Mouse (Mus musculus): ENCODE measurements at regions not wholly inside any gene's neighbourhood (a gene's known extent, or its start where the extent isn't known, plus 50 kb on each side); places are given as distances from the start of the nearest gene placed in this dataset.
A peak's percentile ranks its signal among the peaks of the same experiment; 100 is the strongest.

DNA sequence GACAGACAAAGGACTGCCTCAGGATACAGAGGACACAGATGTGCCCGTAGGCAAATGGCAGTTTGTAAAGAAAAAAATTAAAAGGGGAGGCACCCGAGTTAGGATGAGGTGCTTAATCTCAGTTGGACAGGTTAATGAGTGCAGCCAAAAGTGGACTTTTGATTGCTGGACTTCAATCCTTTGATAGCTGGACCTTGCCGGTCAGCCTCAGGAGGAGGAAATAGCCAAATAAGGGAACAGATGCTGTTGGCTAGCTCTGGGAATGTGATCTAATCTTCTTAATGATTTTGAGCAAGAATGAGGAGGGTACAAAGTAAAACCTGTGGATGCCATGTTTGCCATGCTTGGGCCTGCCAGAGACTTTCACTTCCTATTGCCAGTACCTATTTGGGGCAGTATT, 103.5 kb upstream of the Ado start:
- H3K4me3 ChIP-seq (ENCODE audit: insufficient read depth, low read length): no peak overlapping the region
- TF ChIP-seq CTCF (IDR thresholded peaks at IDR 0.05; ENCODE audit: borderline replicate concordance, insufficient read depth, low read length): no peak
- TF ChIP-seq POLR2A (IDR thresholded peaks at IDR 0.05; ENCODE audit: low read depth, low read length): no peak

DNA sequence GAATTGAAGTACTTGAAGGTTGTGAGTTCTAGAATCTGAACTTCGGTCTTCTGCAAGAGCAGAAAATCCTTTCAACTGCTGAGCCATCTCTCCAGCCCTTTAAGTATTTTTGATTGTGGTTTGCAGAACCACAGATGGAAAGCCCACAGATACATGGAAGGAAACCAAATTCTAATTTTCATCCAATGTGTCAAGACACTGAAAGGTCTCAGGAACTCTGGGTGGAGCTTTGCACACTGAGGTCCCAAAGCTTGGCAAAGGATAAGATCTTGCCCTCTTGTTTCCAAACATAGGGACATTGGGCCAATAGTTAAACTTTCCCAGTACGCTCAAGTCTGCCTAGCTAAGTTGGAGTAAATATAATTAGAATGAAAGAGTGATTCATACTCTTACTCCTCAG, 102.6 kb upstream of the Ado start:
- Histone ChIP-seq H3K4me1 (ENCODE audit: control insufficient read depth, insufficient read depth, low read length) (peaks cover 4% of the 10 kb centered on the region), H3K4me3 (ENCODE audit: insufficient read depth, low read length) (no peak overlapping the region), H3K27ac (ENCODE audit: insufficient read depth, low read length) (peak overlapping the region; percentile 48; the same call in 1 of the 2 replicates)
- no peak for TF ChIP-seq CTCF (IDR thresholded peaks at IDR 0.05; ENCODE audit: borderline replicate concordance, insufficient read depth, low read length)
- TF ChIP-seq POLR2A (IDR thresholded peaks at IDR 0.05; ENCODE audit: low read depth, low read length): no peak

More for the DNA sequence above, 103.5 kb upstream of the Ado start:
- Histone ChIP-seq H3K4me1 (ENCODE audit: control insufficient read depth, insufficient read depth, low read length) (peaks cover 4% of the 10 kb centered on the region), H3K27ac (ENCODE audit: insufficient read depth, low read length) (no peak overlapping the region)

DNA sequence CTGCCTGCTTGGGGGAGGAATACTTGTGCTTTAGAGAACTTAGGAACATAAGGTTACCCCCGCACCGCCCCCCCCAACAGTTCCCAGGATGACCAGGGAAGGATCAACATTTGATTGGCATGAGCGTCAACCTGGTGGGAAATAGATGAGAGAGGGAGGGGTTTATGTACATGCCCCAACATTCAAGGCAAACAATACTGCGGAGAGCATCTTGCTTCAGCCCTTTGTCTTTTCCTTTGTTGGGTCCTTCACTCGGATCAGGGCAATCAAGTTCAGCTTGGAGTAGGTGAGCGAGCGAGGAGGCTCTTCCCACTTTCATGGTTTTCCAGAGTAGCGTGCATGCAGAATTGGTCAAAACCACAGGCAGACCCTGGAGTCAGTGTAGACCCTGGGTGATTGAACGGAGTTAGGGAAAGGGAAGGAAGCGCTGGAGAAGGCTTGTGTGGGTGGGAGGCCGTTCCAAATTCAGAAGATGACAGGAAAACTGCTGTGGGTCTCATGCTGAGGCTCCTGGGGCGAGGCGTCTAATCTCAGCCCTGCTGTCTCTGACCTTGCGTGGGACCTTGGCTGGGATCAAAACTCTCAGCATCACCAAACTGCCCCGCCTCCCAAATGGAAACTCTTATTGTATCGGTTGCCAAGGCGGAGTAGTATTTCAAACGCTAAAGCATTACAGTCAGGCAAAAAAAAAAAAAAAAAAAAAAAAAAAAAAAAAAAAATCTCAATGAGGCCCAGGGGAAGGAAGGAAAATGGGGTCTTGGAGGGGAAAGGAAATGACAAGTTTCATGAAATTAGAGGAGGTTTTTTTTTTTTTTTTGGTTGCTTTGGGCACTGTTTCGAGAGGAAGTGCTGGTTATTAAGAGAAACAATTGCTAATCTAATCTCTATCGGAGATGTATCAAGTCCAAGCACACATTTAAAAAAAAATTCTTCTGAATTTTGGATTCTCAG, 99.3 kb upstream of the Ado start:
- peaks cover 7% of the 10 kb centered on the region for H3K4me1 ChIP-seq (ENCODE audit: control insufficient read depth, insufficient read depth, low read length)
- H3K27ac ChIP-seq (ENCODE audit: insufficient read depth, low read length): no peak overlapping the region
- H3K4me3 ChIP-seq (ENCODE audit: insufficient read depth, low read length): no peak overlapping the region
- TF ChIP-seq CTCF (IDR thresholded peaks at IDR 0.05; ENCODE audit: borderline replicate concordance, insufficient read depth, low read length): no peak
- TF ChIP-seq POLR2A (IDR thresholded peaks at IDR 0.05; ENCODE audit: low read depth, low read length): no peak

DNA sequence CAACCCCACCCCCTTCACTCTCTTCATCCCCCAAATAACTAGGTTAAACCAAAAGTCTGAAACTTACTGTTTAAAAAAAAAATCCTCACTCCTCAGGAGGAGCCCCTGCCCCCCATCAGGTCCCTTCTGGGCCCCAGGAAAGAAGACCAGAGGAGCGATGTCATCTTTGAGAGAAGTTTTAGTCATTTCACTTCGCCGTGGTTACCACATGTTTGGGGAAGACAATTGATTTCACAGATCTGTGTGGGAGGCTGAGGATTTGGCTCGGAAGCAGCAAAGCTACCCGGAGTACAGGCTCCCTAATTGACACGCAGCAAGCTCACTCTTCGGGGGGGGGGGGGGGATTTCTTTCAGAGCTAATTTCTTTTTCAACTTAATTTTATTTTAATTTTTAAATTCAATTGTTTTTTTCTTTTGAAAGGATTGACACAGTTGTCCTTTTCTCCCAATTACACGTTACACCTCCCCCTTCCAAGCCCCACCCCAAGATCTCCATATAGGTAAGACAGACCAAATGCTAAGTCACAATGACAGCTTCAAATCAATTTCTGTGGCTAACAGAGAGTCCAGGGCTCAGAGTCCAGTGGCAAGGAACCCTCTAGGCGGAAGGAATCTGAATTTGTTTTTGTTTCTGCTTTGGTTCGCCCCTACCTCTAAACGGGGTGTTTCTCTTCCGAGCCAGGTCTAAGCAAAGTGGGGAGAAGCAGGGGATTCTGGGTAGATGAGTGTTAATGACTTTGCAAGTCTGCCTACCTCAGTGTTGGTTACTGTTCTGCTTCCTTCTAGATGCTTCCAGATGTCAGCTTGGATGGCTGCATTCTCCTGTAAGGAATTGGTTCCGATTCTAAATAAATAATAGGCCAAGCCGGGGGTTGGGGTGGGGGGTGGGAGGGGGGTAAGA, 98.2 kb upstream of the Ado start:
- TF ChIP-seq POLR2A (IDR thresholded peaks at IDR 0.05; ENCODE audit: low read depth, low read length) (no peak), CTCF (IDR thresholded peaks at IDR 0.05; ENCODE audit: borderline replicate concordance, insufficient read depth, low read length) (no peak)
- no peak overlapping the region for H3K27ac ChIP-seq (ENCODE audit: insufficient read depth, low read length)
- H3K4me1 ChIP-seq (ENCODE audit: control insufficient read depth, insufficient read depth, low read length): peaks cover 7% of the 10 kb centered on the region
- no peak overlapping the region for H3K4me3 ChIP-seq (ENCODE audit: insufficient read depth, low read length)

DNA sequence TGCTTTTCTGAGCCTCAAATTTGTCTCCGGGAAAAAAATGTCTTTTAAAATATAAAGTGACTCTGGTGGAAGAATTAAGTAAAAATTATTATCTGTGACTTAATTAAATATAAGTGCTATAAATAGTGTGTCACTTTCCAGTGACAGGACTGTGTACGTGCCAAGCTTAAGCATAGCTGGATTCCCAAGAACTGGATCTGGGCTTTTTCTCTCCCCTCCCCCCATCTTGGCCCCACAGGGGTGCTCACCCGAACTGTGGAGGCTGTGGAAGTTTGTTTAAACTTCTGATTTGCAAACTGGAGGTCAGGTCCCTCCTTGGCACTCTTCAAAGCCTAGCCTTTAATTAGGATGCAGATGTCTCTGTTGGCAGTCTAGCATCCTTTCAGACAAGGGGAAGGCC, 97.1 kb upstream of the Ado start:
- Histone ChIP-seq H3K4me1 (ENCODE audit: control insufficient read depth, insufficient read depth, low read length) (peaks cover 3% of the 10 kb centered on the region; the same call in 1 of the 2 replicates), H3K27ac (ENCODE audit: insufficient read depth, low read length) (no peak overlapping the region), H3K4me3 (ENCODE audit: insufficient read depth, low read length) (no peak overlapping the region)
- TF ChIP-seq CTCF (IDR thresholded peaks at IDR 0.05; ENCODE audit: borderline replicate concordance, insufficient read depth, low read length) (no peak), POLR2A (IDR thresholded peaks at IDR 0.05; ENCODE audit: low read depth, low read length) (no peak)

DNA sequence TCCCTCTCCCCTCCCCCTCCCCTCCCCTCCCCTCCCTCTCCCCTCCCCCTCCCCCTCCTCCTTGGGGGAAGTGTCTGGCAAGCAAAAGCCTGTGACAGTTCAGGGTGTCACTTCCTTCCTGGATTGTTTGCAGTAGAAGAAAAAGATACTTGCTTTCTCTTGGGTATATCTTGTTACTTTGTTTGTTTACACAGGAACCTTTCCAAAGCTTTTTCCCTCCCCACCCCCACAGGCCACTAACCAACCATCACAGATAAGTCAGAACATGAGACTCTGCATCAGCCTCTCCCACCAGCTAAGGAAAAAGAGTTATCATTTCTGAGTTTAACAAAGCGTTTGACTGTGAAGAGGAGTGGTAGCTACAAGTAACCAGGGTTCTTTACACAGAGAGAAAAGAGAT, 95.5 kb upstream of the Ado start:
- H3K27ac ChIP-seq (ENCODE audit: insufficient read depth, low read length): no peak overlapping the region
- TF ChIP-seq POLR2A (IDR thresholded peaks at IDR 0.05; ENCODE audit: low read depth, low read length) (no peak), CTCF (IDR thresholded peaks at IDR 0.05; ENCODE audit: borderline replicate concordance, insufficient read depth, low read length) (no peak)
- no peak overlapping the region for H3K4me3 ChIP-seq (ENCODE audit: insufficient read depth, low read length)
- H3K4me1 ChIP-seq (ENCODE audit: control insufficient read depth, insufficient read depth, low read length): peaks cover 3% of the 10 kb centered on the region; the same call in 1 of the 2 replicates

DNA sequence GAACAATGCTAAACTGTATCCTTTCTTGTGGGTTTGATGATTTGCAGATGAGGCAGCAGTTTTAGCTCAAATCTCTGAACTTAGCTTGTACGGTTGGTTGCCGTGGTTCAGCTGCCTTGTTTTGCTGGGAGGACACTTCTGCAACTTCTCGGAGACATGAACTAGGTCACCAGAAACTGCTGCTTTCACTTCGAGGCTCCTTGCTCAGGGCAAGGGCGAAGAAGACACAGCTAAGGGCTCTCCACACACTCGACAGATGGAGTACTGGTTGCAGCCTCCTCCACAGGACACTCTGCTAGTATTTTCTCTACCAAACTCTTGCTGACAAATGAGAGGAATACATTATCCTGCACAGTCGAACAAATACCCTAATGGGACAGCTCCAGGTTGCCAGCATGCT, 94.9 kb upstream of the Ado start:
- TF ChIP-seq CTCF (IDR thresholded peaks at IDR 0.05; ENCODE audit: borderline replicate concordance, insufficient read depth, low read length): no peak
- no peak for TF ChIP-seq POLR2A (IDR thresholded peaks at IDR 0.05; ENCODE audit: low read depth, low read length)
- peaks cover 3% of the 10 kb centered on the region; the same call in 1 of the 2 replicates for H3K4me1 ChIP-seq (ENCODE audit: control insufficient read depth, insufficient read depth, low read length)
- H3K27ac ChIP-seq (ENCODE audit: insufficient read depth, low read length): no peak overlapping the region
- no peak overlapping the region for H3K4me3 ChIP-seq (ENCODE audit: insufficient read depth, low read length)

DNA sequence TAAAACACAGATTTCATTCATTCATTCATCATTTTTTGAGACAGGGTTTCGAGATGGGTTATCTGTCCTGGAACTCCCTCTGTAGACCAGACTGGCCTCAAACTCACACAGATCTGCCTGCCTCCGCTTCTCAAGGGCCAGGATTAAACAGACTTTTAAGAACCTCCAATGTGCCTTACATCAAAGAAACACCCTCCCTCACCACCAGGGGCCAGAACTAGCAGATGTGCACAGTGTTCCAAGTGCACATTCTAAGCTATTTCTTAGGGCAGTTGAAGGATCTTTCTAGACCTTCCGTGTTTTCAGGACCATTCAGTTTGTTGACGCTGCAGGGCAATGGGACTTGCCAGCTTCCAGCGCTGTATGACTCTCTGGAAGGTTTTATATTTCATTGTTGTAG, 88.6 kb upstream of the Ado start:
- Histone ChIP-seq H3K27ac (ENCODE audit: insufficient read depth, low read length) (no peak overlapping the region), H3K4me1 (ENCODE audit: control insufficient read depth, insufficient read depth, low read length) (no peaks in the 10 kb centered on the region), H3K4me3 (ENCODE audit: insufficient read depth, low read length) (no peak overlapping the region)
- TF ChIP-seq POLR2A (IDR thresholded peaks at IDR 0.05; ENCODE audit: low read depth, low read length) (no peak), CTCF (IDR thresholded peaks at IDR 0.05; ENCODE audit: borderline replicate concordance, insufficient read depth, low read length) (no peak)

DNA sequence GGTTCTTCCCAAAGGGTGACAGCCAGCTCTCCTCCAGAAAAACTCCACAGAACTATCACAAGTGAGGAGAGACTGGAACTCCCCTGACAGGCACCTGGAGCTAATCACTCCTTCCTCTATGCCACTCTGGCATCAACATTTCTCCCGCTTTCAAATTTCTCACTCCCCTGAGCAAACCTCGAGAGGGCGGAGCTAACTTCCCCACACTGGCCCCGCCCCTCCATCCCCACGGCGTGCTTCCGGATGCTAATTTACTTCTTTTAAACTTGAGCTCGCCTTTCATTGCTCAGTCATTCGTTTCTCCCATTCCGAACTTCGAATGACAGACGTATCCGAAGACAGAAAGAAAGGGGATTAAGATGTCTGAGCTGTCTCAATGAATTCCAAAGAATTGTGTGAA, 87.8 kb upstream of the Ado start:
- Histone ChIP-seq H3K27ac (ENCODE audit: insufficient read depth, low read length) (no peak overlapping the region), H3K4me1 (ENCODE audit: control insufficient read depth, insufficient read depth, low read length) (no peaks in the 10 kb centered on the region), H3K4me3 (ENCODE audit: insufficient read depth, low read length) (no peak overlapping the region)
- TF ChIP-seq CTCF (IDR thresholded peaks at IDR 0.05; ENCODE audit: borderline replicate concordance, insufficient read depth, low read length): no peak
- TF ChIP-seq POLR2A (IDR thresholded peaks at IDR 0.05; ENCODE audit: low read depth, low read length): no peak

Measured in embryonic fibroblast, embryonic 13.5 days (primary cell).